Mouse (Mus musculus) limb, embryonic 11.5 days (tissue): ENCODE data around the gene Snx18. TPM values are rescaled to one million over a fixed set of nuclear protein-coding genes. Genes with fewer than 3 reads are reported as not detected.

Experiments
- ATAC-seq: fragments of 200-750 bp; cut with Nextera tagmentation; 2 replicates; pipeline ENCODE4 v1.8.0; 2017; ENCODE audit warnings: low read depth; ENCODE audit not compliant: insufficient number of reproducible peaks, low FRiP score, low TSS enrichment
- DNase-seq: peaks from one replicate; pipeline ENCODE4 v3.0.0-alpha.2; 2015; ENCODE audit warnings: low spot score
- H3K27ac ChIP-seq: fragments of 300-500 bp; sonication (generic); replicated peaks from 2 replicates; pipeline ENCODE4 v1.5.1; 2014; ENCODE audit warnings: low read depth, mild to moderate bottlenecking, low read length
- H3K27me3 ChIP-seq: fragments of 300-500 bp; sonication (generic); 2 replicates; pipeline ENCODE4 v1.6.1; 2014; ENCODE audit warnings: mild to moderate bottlenecking, low read length, mixed read lengths; ENCODE audit not compliant: control insufficient read depth, insufficient read depth
- H3K36me3 ChIP-seq: fragments of 300-500 bp; sonication (generic); 2 replicates; pipeline ENCODE4 v1.6.1; 2014; ENCODE audit warnings: mild to moderate bottlenecking, low read length, moderate library complexity, mixed read lengths; ENCODE audit not compliant: control insufficient read depth, insufficient read depth
- H3K4me1 ChIP-seq: fragments of 300-500 bp; sonication (generic); 2 replicates; pipeline ENCODE4 v1.6.1; 2014; ENCODE audit warnings: low read length, mixed read lengths; ENCODE audit not compliant: control insufficient read depth, insufficient read depth
- H3K4me2 ChIP-seq: fragments of 300-500 bp; sonication (generic); 2 replicates; pipeline ENCODE4 v1.6.1; 2014; ENCODE audit warnings: low read depth, mild to moderate bottlenecking, moderate library complexity; ENCODE audit not compliant: severe bottlenecking
- H3K4me3 ChIP-seq: fragments of 300-500 bp; sonication (generic); 2 replicates; pipeline ENCODE4 v1.5.1; 2014; ENCODE audit warnings: low read depth, low read length
- H3K9ac ChIP-seq: fragments of 300-500 bp; sonication (generic); 2 replicates; pipeline ENCODE4 v1.6.1; 2014; ENCODE audit warnings: mild to moderate bottlenecking, low read length
- H3K9me3 ChIP-seq: fragments of 300-500 bp; sonication (generic); 2 replicates; pipeline ENCODE4 v1.6.1; 2016; ENCODE audit warnings: low read length; ENCODE audit not compliant: control insufficient read depth
- WGBS: fragments of 180-500 bp; shearing (Covaris S2); extraction: QIAGEN DNeasy Blood & Tissue Kit; methylation state at CpG from one replicate; pipeline ENCODE4 v1.1.7; 2014; 5-methylcytosine and 5-hydroxymethylcytosine counted together
- polyA plus RNA-seq: library from polyadenylated mRNA; unstranded; fragments of >200 nt; fragmentation: Nextera tagmentation; extraction: Ambion mirVana; gene quantifications from 2 replicates; pipeline ENCODE4 v1.2.1, GENCODE M21; 2014

Snx18 gene
- polyA plus RNA-seq, 1 experiment from 2014 or later, result 32.8 TPM

- H3K4me2 ChIP-seq, result no peak overlapping the region
- WGBS, result 62% methylated on average over 7 of the region's 7 CpGs
- H3K9me3 ChIP-seq, result no peaks in the 10 kb centered on the region
- H3K9ac ChIP-seq, result no peak overlapping the region
- ATAC-seq (no peak), DNase-seq (no peak)
- H3K4me3 ChIP-seq, result no peak overlapping the region
- no peaks in the 10 kb centered on the region for H3K4me1 ChIP-seq
- no peak overlapping the region for H3K27ac ChIP-seq
- H3K36me3 ChIP-seq, result no peaks in the 10 kb centered on the region
- no peaks in the 10 kb centered on the region for H3K27me3 ChIP-seq
Measured at GRCm38 (mm10) chr13:113579788-113580399, 38.5 kb downstream of the Snx18 start.

GRCm38 (mm10) chr13:113574232-113574631, 44.1 kb downstream of the Snx18 start:
- Histone ChIP-seq H3K36me3 (no peaks in the 10 kb centered on the region), H3K4me2 (no peak overlapping the region), H3K27me3 (no peaks in the 10 kb centered on the region), H3K9me3 (no peaks in the 10 kb centered on the region), H3K9ac (no peak overlapping the region), H3K4me1 (no peaks in the 10 kb centered on the region), H3K27ac (no peak overlapping the region), H3K4me3 (no peak overlapping the region)
- 87% methylated on average over 13 of the region's 13 CpGs for WGBS
- ATAC-seq, result no peak
- no peak for DNase-seq

- ATAC-seq (no peak), DNase-seq (no peak)
- no peaks in the 10 kb centered on the region for H3K36me3 ChIP-seq
- 89% methylated on average over 2 of the region's 2 CpGs for WGBS
- H3K4me2 ChIP-seq, result no peak overlapping the region
- no peak overlapping the region for H3K4me3 ChIP-seq
- H3K4me1 ChIP-seq, result no peaks in the 10 kb centered on the region
- H3K27ac ChIP-seq, result no peak overlapping the region
- no peaks in the 10 kb centered on the region for H3K27me3 ChIP-seq
- H3K9ac ChIP-seq, result no peak overlapping the region
- H3K9me3 ChIP-seq, result no peaks in the 10 kb centered on the region
Measured at GRCm38 (mm10) chr13:113573377-113573776, 45.0 kb downstream of the Snx18 start.

- no peak overlapping the region for H3K4me3 ChIP-seq
- no peaks in the 10 kb centered on the region for H3K36me3 ChIP-seq
- H3K27me3 ChIP-seq, result no peaks in the 10 kb centered on the region
- H3K9me3 ChIP-seq, result no peaks in the 10 kb centered on the region
- H3K9ac ChIP-seq, result no peak overlapping the region
- DNase-seq, result no peak
- WGBS, result 84% methylated on average over 9 of the region's 9 CpGs
- H3K4me2 ChIP-seq, result no peak overlapping the region
- no peak overlapping the region for H3K27ac ChIP-seq
- H3K4me1 ChIP-seq, result no peaks in the 10 kb centered on the region
- no peak for ATAC-seq
Measured at GRCm38 (mm10) chr13:113572046-113572686, 46.2 kb downstream of the Snx18 start.

- no peak overlapping the region for H3K4me2 ChIP-seq
- H3K36me3 ChIP-seq, result no peaks in the 10 kb centered on the region
- 29% methylated on average over 2 of the region's 2 CpGs for WGBS
- H3K4me1 ChIP-seq, result no peaks in the 10 kb centered on the region
- no peak for DNase-seq
- H3K4me3 ChIP-seq, result no peak overlapping the region
- no peaks in the 10 kb centered on the region for H3K9me3 ChIP-seq
- no peak for ATAC-seq
- no peak overlapping the region for H3K9ac ChIP-seq
- H3K27ac ChIP-seq, result no peak overlapping the region
- H3K27me3 ChIP-seq, result no peaks in the 10 kb centered on the region
Measured at GRCm38 (mm10) chr13:113569526-113569925, 48.8 kb downstream of the Snx18 start.

GRCm38 (mm10) chr13:113566951-113567350, 51.4 kb downstream of the Snx18 start:
- no peak for DNase-seq
- no peak overlapping the region for H3K4me2 ChIP-seq
- H3K27me3 ChIP-seq, result no peaks in the 10 kb centered on the region
- H3K4me3 ChIP-seq, result no peak overlapping the region
- H3K27ac ChIP-seq, result no peak overlapping the region
- H3K4me1 ChIP-seq, result no peaks in the 10 kb centered on the region
- no peaks in the 10 kb centered on the region for H3K36me3 ChIP-seq
- H3K9me3 ChIP-seq, result no peaks in the 10 kb centered on the region
- no peak overlapping the region for H3K9ac ChIP-seq
- no peak for ATAC-seq
- WGBS, result 86% methylated on average over 5 of the region's 5 CpGs

GRCm38 (mm10) chr13:113566411-113566810, 52.0 kb downstream of the Snx18 start:
- Histone ChIP-seq H3K27ac (no peak overlapping the region), H3K27me3 (no peaks in the 10 kb centered on the region), H3K4me3 (no peak overlapping the region), H3K9ac (no peak overlapping the region), H3K9me3 (no peaks in the 10 kb centered on the region), H3K4me2 (no peak overlapping the region), H3K36me3 (no peaks in the 10 kb centered on the region), H3K4me1 (no peaks in the 10 kb centered on the region)
- no peak for ATAC-seq
- WGBS, result 91% methylated on average over 7 of the region's 7 CpGs
- no peak for DNase-seq

- DNase-seq (no peak), ATAC-seq (no peak)
- H3K9me3 ChIP-seq, result no peaks in the 10 kb centered on the region
- H3K27ac ChIP-seq, result no peak overlapping the region
- no peak overlapping the region for H3K4me2 ChIP-seq
- H3K4me1 ChIP-seq, result no peaks in the 10 kb centered on the region
- H3K4me3 ChIP-seq, result no peak overlapping the region
- H3K9ac ChIP-seq, result no peak overlapping the region
- H3K36me3 ChIP-seq, result no peaks in the 10 kb centered on the region
- 88% methylated on average over 9 of the region's 9 CpGs for WGBS
- H3K27me3 ChIP-seq, result no peaks in the 10 kb centered on the region
Measured at GRCm38 (mm10) chr13:113559646-113560045, 58.7 kb downstream of the Snx18 start.

GRCm38 (mm10) chr13:113556538-113556937, 61.8 kb downstream of the Snx18 start:
- no peak for ATAC-seq

More at GRCm38 (mm10) chr13:113556538-113556937, 61.8 kb downstream of the Snx18 start:
- Histone ChIP-seq H3K27ac (no peak overlapping the region), H3K4me1 (no peaks in the 10 kb centered on the region), H3K4me2 (no peak overlapping the region), H3K36me3 (no peaks in the 10 kb centered on the region), H3K4me3 (no peak overlapping the region), H3K9ac (no peak overlapping the region), H3K27me3 (no peaks in the 10 kb centered on the region), H3K9me3 (no peaks in the 10 kb centered on the region)
- DNase-seq, result no peak
